Mouse (Mus musculus) right cerebral cortex, postnatal 36 days (tissue): ENCODE results near the gene Dgcr2.

ENCODE experiments used
- DNase-seq, 2 experiments: peaks; one replicate each; pipeline ENCODE4 v3.0.0; 2022; ENCODE audit warnings: low spot score in 2 of 2, mixed read lengths in 1 of 2

Dgcr2 gene

GRCm38 (mm10) chr16:17848928-17849327 is 49.4 kb downstream of the Dgcr2 start:
- DNase-seq, result no peak

- DNase-seq, result no peak
Measured at GRCm38 (mm10) chr16:17848431-17848830, 49.9 kb downstream of the Dgcr2 start.

GRCm38 (mm10) chr16:17843701-17844365 is 54.5 kb downstream of the Dgcr2 start:
- no peak for DNase-seq

GRCm38 (mm10) chr16:17842437-17842836 is 55.9 kb downstream of the Dgcr2 start:
- DNase-seq, result no peak

GRCm38 (mm10) chr16:17839976-17840375 is 58.4 kb downstream of the Dgcr2 start:
- no peak for DNase-seq

GRCm38 (mm10) chr16:17838051-17838450 is 60.3 kb downstream of the Dgcr2 start, which contains the start of gene Car15:
Gene Car15 (minus strand): TSS chr16:17838364.
- no peak for DNase-seq

- no peak for DNase-seq
Measured at GRCm38 (mm10) chr16:17835481-17835880, 62.9 kb downstream of the Dgcr2 start.

- DNase-seq, result no peak
Measured at GRCm38 (mm10) chr16:17834543-17834942, 63.8 kb downstream of the Dgcr2 start.

GRCm38 (mm10) chr16:17833681-17834399 is 64.5 kb downstream of the Dgcr2 start:
- peak; percentile 35 to 48 for DNase-seq

GRCm38 (mm10) chr16:17833321-17833680 is 65.1 kb downstream of the Dgcr2 start:
- DNase-seq, result no peak

GRCm38 (mm10) chr16:17832821-17833220 is 65.5 kb downstream of the Dgcr2 start, which contains the start of gene B830017H08Rik:
Gene B830017H08Rik (plus strand): TSS chr16:17833121.
- no peak for DNase-seq

GRCm38 (mm10) chr16:17831781-17832180 is 66.6 kb downstream of the Dgcr2 start:
- DNase-seq, result no peak

- DNase-seq, result no peak
Measured at GRCm38 (mm10) chr16:17830385-17831178, 67.8 kb downstream of the Dgcr2 start.

- no peak for DNase-seq
Measured at GRCm38 (mm10) chr16:17828867-17829266, 69.5 kb downstream of the Dgcr2 start.

GRCm38 (mm10) chr16:17828229-17828628 is 70.1 kb downstream of the Dgcr2 start:
- DNase-seq, result no peak

GRCm38 (mm10) chr16:17826500-17826899 is 71.9 kb downstream of the Dgcr2 start:
- no peak for DNase-seq

GRCm38 (mm10) chr16:17816528-17816927 is 81.8 kb downstream of the Dgcr2 start:
- DNase-seq, result no peak

- no peak for DNase-seq
Measured at GRCm38 (mm10) chr16:17815411-17816402, 82.7 kb downstream of the Dgcr2 start.

GRCm38 (mm10) chr16:17813173-17813572 is 85.2 kb downstream of the Dgcr2 start:
- DNase-seq, result no peak

GRCm38 (mm10) chr16:17812120-17812519 is 86.2 kb downstream of the Dgcr2 start:
- DNase-seq, result no peak

- DNase-seq, result no peak
Measured at GRCm38 (mm10) chr16:17809711-17810110, 88.7 kb downstream of the Dgcr2 start.
